Mouse (Mus musculus) cerebellum, adult 9-10 months (tissue): ENCODE measurements at regions not wholly inside any gene's neighbourhood (a gene's known extent, or its start where the extent isn't known, plus 50 kb on each side); places are given as distances from the start of the nearest gene placed in this dataset.
"Not testable (repeated sequence)": the region's sequence is repeated elsewhere in the genome, so short reads cannot be mapped to it uniquely, and the experiment has no call there.

Source experiments
- DNase-seq: peaks from one replicate; pipeline ENCODE4 v3.0.0; 2022

DNA sequence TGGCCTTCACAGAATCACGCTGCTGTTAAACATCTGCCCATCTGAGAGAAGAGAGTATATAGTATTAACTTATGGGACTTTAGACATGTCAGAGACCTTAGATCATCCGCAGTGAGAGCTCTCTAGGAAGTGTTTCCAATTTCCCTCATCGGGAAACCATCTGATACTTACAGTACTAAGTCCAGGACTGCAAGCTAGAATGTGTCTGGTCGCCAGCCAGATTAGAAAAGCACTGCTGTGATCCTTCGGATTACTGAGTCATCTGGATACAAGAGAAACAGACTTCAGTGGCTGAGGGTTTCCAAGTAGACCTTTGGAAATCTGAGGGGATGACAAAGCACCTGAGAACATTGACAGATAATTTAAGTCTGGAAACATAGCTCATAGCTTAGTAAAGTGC is 839.4 kb downstream of the Diaph3 start:
- DNase-seq = no peak

DNA sequence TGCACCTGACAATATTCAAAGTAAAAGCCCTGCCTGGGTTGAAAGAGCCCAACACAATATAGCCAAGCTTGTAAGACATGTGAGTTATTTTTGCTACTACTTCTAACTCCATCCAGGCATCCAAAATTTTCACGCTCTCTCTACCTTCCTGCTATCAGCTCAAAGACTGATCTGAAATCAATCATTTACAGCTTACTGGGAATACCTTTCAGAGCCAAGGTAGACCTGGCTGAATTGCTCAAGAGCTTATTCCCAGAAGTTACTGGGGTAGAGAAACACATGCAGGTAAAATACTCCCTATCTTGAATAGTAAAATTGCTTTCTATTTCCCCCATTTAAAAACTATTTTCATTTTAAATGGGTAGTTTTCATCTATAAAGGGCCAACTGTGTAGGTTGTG is 840.2 kb downstream of the Diaph3 start:
- no peak for DNase-seq

DNA sequence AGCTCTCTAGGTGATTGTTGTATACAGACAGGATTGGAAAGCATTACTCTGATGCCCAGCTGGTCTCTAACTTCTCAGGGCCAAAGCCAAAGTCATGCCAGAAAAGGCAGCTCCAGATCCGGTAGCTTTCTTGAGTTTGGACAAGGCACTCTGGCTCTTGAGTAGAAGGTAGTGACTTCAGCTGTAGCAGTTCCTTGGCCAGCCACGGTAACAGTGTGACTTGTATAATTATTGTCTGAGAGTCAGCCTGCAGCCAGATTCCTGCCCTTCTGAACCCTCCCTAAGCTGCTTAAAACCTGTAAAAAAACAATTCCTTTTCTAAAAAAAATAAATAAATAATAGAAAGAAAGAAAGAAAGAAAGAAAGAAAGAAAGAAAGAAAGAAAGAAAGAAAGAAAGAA is 843.0 kb downstream of the Diaph3 start:
- DNase-seq = no peak

DNA sequence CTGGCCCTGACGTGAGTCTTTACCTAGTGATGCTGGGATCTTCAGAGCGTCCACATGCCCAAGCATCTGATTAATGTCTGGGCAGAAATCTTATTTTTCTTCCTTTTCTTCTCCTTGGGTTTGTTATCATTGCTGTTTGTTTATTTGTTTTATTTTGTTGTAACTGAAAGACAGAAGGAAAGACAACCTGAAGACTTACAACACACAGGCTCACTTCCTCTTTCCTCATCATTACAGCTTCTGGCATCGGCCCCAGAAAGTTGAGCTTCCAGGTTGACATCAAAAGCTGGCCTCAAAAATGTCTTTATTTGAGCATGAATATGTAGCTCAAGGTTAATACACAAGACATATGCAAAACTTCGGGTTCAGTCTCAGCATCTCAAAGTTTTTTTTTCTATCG is 846.4 kb downstream of the Diaph3 start:
- DNase-seq = not testable (repeated sequence)

DNA sequence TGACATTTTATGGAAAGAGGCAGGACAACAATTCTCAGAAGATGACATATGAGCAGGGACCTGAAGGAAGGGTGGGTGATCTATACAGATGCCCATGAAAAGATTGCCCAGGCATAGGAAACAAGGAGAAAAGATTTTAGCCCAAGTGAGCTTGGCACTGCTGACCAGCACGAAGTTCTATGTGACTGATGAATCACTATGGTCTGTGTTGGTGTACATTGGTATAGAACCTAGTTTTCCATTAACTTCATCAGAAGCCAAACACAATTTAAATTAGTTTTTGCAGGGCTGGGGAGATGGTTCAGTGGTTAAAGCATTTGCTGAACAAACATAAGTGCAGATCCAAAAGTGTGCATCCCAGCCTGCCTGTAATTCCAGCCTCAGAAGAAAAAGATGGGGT is 847.2 kb downstream of the Diaph3 start:
- no peak for DNase-seq

DNA sequence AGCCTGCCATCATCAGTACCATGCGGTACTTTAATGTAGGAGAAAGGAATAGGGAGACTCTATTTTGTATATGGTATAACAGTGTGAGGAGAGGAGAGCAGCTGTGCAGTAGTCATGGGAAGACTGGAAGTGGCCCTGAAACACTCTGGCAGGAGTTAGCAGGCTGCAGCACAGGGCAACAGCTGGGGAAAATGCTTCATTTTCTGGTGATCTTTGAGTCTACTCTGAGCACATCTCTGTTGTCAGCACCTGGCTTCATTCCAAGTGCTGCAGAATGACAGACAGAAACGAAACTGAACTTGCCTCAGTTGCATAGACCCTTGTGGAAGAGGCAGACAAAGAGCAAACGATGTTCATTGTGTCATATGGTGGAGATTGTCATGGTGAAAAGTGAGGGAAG is 847.7 kb downstream of the Diaph3 start:
- DNase-seq = no peak

DNA sequence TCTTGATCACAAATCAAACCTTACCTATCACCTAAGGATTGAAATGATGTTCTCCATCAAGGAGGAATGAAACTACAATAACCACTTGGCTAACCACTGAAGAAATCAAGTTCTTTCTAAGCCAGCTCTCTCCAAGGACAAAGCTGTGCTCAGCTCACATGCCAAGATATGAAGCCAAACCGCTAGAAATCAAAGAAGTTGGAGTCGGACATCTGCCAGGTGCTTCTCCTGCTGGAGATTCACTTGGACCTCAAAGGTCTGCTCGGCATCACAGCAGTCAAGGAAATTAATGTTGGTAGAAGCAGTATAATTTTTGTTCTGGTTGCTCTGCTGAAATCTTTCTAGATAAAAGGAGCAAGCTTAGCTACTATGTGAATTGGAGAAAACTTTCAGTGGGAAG is 850.5 kb downstream of the Diaph3 start:
- no peak for DNase-seq

DNA sequence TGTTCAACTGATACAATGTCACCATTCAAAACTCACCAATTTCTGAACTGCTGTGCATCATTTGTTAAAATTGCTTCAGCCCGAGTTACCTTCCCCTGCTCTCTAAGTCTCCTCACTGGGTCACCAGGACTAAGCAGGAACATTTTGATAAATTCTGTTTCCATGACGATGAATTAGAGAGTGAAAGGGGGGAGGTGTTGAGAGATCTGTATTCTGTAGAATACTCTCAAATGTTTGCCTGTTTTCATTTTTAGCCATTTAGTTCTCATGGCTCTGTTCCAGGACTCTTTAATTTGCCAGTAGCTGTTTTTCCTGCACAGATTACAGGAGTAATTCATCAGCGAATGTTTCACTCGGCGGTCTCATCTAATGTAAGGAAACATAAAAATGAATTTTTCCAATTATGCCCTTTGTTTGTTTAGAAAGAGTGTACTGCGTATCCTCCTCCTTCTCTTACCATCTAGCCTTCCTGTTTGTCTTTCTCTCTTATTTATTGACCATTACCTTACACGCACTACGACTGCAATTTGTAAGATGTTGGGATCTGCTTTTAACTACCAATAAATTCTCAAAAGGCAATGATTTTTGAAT is 879.3 kb downstream of the Diaph3 start:
- no peak for DNase-seq

DNA sequence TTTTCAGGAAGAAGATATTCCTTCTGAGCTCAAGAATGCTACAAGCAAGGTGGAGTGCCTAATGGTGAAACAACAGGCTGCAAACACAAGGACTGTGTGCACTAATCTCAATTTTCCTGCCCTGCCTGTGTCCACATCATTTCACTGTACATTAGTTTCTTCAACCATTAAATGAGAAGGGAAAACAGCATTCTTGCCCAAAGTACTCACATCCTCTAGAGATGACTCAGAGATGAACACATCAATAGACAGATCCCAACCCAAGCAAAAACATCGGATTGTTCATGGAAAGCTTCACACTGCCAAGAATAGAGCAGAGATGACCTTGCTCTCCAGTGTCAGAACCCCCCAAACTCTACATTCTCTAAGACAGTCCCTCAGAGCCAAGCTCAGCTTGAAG is 886.8 kb downstream of the Diaph3 start:
- no peak for DNase-seq

DNA sequence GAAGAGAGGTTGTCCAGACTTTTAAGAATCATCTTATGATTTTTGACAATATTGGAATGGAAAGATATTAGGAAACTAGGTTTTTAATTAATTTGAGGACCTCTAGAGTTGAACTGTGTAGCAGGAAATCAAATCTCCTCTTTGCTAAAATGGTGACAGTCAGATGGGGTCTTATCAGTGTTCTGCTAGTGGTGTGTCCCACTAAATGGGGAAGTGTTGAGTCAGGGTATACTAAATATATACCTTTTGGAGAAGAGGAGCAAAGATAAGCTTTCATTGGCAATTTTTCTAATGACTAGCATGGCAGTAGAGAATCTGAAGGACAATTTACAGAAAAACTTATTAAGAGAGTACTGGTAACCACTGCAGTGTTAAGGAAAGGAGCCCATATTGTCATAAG is 889.4 kb downstream of the Diaph3 start:
- DNase-seq = no peak

DNA sequence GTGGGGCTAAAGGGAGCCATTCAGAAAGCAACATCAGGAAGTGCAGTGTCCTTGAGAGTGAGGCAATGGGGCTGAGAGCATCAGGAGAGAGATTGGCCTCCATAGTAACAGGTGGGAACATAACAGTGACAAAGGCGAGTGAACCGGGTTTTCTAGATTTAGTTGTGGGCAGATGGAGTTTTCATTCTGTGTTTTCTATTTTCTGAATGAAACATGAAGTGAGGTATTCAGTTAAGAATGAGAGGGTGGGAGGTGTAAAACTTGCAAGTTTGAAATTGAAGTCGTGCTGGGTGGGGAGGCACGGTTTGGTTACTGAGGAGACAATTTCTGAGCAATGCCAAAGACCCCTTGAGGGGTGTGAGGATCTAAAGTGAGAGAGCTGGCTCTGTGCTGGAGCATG is 893.3 kb downstream of the Diaph3 start:
- DNase-seq = no peak

DNA sequence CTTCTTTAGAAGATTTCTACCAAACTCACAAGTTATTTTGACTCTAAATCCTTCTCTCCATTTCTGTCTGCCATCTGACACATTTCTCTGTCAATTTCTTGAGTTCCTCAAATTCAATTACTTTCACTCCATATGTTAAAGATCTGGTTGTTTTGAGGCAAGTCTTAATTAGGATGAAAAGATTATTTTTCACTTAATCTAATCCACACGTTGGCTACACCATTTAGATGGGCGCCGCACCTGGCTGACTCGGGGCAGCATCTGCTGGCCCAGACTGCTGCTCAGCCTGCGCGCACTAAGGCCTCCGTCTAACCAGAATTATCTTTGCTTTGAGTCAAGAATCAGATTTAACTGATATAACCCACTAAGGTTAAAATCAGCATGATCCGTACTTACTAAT is 894.3 kb downstream of the Diaph3 start:
- no peak for DNase-seq

DNA sequence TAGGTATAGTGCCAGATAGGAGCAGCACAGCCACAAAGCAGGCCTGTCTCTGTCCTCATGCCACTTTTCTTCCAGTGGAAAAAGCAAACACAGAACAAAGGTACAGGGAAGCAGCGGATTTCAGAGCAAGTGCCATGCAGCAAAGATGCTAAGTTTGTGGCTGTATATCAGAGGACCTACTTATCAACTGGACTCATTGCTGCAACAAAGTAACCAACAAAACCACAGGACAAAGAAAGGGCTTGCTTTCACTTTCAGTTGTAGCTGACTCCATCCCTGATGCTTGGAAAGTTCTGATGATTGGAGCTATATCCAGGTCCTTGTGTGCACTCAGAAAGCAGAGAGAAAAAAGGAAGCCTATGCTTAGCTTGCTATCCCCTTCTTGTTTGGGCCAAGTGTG is 897.4 kb downstream of the Diaph3 start:
- DNase-seq = no peak

DNA sequence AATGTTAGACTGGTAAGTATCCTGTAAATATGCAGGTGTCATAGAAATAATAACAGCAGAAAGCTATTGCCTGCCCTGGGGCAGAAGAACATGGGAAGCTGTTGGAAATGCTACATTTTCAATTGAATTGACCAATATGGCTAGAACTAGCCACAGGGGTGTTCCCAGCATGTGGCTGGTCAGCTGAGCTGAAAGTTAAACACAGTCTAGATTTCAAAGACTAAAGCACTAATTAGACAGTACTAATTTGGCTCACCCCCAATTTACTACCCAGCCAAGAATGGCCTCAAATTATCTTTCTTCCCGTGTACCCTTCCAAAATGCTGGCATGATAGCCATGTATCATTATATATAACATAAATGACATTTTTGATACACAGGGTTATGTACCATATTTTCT is 898.2 kb downstream of the Diaph3 start:
- no peak for DNase-seq

DNA sequence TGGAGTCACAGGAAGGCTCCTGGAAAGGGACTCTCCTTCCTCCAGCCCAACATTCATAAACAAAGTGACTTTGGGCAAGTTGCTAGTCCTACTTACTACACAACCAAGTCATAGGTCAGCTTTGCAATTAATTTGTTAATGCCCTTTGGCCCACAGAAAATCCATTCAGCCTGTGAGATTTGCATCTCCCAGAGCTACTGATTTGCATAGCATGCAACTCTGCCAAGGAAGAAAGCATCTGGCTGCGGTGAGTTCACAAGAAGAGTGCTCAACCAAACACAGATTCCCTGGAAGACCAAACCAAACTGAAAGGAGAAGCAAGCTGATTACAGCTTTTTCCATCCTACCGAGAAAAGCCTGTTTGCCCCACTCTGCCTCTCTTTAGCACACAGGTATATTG is 901.9 kb downstream of the Diaph3 start:
- no peak for DNase-seq

DNA sequence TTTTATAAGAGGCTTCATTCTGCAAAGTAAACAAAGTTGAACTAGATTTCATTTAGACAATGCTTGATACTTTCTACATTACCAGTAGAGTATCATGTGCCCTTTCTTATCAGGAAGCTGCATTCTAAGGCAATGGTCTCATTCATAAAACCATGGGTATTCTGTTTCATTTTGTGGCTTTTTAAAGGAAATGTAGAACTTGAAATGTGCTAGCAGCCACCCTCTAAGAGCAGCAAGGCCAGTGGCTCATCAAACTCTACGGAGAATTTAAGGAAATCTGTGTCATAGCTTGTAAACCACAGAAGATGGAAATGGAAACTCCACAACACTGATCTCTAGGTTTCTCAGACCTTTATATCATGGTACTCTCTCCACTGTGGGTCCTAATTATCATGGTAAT is 907.7 kb downstream of the Diaph3 start:
- no peak for DNase-seq

DNA sequence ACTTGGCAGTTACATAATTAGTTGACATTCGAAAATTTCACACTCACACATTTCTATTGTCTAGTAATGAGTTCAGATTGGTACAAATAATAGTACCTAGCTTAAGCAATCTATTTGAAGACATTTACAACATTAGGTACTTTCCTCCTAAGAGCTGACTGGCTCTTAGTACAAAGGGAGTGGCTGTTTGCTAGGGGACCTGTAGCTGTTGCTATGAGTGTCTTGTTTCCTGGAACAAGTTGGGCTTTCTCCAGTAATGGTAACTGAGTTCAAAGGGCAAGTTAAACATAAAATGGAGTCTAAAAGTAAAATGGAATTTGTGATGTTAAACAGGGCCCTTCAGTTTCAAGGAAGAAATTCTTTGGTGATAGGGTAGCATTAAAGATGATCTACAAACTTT is 910.4 kb downstream of the Diaph3 start:
- DNase-seq = no peak

DNA sequence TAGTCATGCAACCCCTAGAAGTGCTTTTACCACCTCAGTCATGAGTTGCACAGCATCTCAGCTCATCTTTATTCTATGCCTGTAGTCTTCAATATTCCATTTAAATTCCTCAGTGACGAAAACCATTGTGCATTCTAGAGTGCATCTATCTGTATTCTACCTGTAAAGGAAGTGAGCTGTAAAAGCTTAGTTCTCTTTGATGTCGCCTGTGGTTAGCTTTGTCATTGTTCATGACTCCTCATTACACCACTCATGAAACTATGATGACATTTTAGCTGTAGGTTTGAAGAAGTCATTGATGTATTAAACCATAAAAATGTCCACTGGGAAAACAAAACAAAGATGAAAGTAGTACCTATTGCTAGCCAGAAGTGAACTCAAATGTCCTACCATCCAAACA is 911.3 kb downstream of the Diaph3 start:
- no peak for DNase-seq

DNA sequence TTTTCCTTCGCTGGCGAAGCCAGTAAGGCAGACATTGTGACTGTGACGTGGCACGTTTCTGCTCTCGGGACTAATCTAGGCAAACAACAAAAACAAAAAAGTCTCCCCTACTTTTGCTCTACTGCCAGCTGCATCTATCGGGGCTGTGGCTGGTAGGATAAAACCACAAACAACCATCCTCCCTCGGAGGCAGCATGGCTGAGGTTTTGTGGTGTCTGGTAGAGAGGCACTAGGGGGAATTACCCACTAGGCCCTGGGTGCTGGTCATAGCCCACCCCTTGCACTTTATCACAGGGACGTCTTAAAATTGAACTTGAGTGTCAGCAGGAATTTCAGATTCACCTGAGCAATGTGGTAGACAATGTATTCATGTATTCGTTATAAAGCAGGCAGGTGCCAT is 925.3 kb downstream of the Diaph3 start:
- no peak for DNase-seq

DNA sequence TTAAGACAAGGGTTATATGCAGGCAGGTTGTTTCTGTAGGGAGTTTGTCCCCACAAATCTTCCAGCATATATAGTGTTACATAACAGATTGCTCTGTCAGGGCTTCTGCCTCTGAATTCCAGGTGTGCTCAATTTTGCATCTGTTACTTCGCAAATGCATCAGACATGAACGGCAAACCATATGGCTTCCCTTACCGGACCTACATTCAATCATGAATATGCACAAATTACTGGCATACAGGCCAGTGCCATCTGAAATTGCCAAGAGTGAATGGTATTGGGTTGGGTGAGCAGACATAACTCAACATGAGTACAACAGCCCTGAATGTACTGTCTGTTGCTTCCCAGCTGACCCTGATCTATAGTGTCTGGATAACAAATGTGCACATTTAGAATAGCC is 929.4 kb downstream of the Diaph3 start:
- no peak for DNase-seq

DNA sequence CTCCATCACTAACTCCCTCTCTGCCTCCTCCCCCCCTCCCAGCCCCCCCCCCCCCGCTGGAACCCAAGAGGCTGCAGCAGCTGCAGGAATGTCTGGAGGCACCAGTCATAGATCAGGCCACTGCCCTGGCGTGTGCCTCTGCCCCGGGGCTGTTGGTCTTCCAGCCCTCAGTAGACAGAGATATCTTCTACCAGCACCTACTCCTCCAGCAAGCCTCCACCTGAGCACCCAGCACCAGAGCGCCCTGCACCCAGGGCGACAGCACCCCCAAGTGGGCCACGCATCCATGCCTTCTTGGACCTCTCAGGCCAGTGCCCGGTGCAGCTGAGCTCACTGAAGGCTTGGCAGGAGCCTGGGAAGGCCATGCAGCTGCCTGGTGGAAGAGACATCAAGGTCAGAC is 936.5 kb downstream of the Diaph3 start:
- DNase-seq = no peak

DNA sequence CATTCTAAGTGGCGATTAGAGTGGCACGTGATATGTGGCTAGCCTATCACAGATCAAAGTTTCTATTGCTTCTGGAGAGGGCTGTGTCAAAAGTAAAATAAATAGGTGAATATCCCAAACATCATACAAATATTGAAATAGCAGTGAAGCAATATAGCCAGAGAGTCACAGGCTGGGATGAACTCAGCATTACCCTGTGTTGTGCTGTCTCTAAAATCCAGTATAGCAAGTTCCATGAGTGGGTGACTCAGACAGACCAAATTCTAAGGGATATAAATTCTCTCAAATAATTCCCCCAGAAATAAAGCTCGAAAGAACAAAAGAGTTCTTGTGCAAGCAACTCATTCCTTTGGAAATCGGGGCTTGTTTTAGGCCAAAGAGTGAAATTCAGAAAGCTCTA is 943.2 kb downstream of the Diaph3 start:
- no peak for DNase-seq

DNA sequence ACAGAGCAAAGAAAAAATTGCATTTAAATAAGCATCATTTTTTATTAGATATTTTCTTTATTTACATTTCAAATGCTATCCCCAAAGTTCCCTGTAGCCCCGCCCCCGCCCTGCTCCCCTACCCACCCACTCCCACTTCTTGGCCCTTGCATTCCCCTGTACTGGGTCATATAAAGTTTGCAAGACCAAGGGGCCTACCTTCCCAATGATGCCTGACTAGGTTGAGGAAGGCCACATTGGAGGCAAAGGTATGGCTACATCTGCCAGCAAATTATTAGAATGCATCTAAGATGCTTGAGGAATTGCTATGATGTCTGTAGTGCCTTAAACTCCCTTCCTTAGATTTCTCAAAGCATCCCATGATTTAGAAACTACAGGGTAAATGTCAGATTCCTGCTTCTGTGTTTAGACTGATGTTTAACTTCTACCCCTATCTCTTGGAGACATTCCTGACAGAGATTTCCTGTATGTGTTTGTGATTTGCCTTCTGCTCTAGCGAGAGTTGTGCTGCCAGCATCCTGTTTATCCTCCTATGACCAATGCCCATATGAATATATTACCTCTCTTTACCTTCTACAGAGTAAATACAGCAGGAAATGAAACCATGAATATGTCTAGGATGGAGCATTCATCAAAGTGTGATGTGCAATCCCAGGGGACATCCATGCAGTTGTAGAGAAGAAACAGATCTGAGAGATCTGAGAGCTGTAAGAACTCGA is 956.2 kb downstream of the Diaph3 start:
- no peak for DNase-seq

DNA sequence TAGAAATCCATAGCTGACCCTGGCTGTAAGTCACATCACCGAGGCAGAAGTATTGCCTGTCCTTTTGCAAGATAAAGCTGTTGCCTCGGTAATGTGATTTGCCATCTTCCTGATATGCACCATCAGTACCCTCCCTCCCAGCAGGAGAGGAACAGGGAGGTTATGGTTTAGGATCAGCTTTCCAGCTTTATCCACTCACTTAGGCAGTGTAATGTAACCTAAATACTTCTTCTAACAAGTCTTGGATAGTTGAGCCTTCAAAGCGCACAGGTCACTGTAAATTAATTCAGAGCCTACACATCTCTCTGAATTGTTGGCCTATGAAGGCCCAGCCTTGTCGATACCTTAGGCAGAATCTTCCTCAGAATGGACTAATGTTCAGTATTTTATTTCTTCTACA is 962.5 kb downstream of the Diaph3 start:
- DNase-seq = no peak

DNA sequence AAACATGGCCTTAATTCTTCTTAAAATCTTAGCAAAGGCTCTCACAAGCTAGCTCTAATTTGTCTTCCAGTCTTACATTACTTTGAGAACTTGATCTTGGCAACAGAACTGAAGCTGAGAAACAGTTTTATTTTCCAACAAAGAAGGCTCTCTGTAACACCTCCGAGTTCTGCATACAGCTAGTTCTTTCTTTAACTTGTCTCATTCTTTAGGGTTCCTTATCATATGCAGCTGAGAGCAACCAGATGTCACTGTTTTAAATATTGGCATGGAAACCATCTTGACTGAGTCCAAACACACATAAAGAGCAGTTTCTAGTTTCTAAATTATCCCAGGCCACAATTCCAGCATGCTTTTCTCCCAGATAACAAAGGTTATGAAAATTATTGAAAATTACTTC is 969.9 kb downstream of the Diaph3 start:
- DNase-seq = no peak
